Mouse (Mus musculus) heart, adult 18-20 months (tissue): ENCODE data around the gene Proser1. TPM values are rescaled to one million over a fixed set of nuclear protein-coding genes. Genes with fewer than 3 reads are reported as not detected.

ENCODE experiments used
- total RNA-seq, 2 experiments: library from RNA; stranded (reverse); gene quantifications; 2 replicates each; pipeline ENCODE4 v1.2.3; 2021

The Proser1 gene
- total RNA-seq, 2 experiments from 2014 or later, result 5.8 to 7.4 TPM

Other genes starting within 250 kb of the Proser1 start
- gene Nhlrc3, start 334 bp upstream of the Proser1 start, total RNA-seq, result 1 to 10 TPM; 4.5 to 4.8 TPM
- not detected for gene Stoml3, start 25.0 kb downstream of the Proser1 start, total RNA-seq
- gene Frem2, start 193.7 kb downstream of the Proser1 start, total RNA-seq, result 1 to 10 TPM; 1.5 to 1.6 TPM